Mouse (Mus musculus): ENCODE measurements at regions not wholly inside any gene's neighbourhood (a gene's known extent, or its start where the extent isn't known, plus 50 kb on each side); places are given as distances from the start of the nearest gene placed in this dataset.

DNA sequence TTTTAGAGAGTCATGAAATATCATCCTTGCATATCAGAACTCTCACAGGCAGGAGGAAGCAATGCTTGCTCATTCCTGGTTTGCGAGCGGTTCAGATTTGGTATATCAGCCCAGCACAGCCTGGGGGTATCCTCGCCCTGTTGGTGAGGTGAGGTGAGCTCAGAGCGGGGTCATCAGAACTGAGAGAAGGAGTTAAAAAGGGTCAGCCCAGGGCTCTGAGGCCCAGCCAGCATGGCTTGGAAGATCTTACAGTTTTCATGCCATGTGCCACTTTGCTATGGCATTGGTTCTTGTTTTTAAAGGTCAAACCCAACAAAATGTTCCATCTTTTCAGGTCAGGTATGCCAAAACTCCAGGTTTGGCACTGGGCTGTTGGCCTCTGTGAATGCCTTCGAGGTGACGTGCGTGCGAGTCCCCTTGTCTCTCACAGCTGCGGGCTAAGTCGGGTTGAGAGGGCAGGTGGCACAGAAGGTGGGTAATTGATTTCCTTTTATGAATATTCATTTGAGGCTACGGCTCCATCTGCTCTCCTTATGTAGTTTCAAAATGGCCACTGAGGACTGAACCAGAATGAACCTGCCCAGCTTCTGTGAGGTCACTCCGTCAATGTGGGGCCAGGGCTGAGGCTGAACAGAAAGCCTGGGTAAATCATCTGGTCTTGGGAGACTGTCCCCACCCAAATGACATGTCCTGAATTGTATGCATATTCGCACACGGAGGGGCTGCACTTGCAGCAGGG is 86.3 kb downstream of the Hhipl2 start:
- DNase-seq = no peak

DNA sequence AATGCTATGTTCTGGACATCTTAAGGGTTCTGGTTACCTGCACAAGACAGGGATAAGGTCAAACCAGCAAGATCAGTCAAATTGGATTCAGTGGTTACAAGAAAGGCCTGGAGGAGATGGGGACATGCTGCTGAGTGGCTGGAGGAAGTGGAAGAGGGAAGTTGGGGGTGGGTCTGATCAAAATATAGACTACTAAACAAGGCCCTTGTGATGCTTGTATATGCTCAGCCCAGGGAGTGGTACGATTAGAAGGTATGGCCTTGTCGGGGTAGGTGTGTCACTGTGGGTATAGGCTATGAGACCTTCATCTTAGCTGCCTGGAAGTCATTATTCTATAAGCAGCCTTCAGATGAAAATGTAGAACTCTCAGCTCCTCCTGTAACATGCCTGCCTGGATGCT is 89.9 kb downstream of the Hhipl2 start:
- no peak for DNase-seq

DNA sequence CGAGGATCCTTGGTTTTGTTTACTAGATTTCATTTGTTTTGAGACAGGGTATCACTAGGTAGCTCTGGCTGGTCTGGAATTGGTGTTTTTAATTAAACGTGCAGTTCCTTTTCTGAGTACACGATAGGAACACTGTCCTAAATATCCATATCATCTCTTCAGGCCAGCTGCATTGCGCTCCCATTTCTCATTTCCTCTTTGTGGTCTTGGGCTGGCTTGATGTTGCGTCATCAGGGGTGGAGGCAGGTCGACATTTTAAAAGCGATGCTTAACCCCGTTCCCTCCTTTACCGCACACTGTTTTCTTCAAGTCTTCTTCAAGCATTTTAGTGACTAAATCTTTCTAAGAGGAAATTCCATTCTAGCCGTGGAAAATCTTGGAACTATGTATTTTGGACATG is 92.7 kb downstream of the Hhipl2 start:
- peak; percentile 30 to 39 for DNase-seq

DNA sequence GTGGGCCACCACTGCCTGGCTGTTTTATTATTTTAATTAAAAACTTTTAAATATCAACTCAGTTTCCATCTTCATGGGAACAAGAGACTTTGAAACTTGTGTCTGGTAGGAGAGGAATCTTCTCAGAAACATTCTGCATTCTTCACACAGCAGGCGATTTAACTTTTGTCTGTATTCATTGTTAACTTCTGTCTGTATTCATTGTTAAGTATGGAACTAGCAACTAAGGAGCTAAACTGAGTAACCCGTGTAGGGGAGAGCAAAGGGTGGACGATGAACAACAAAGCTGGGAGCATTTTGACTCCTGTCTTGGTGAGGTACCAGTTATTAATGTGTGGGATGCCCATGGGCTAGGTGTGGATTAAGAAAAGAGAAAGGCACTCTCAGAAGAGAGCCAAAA is 95.9 kb downstream of the Hhipl2 start:
- no peak for DNase-seq

DNA sequence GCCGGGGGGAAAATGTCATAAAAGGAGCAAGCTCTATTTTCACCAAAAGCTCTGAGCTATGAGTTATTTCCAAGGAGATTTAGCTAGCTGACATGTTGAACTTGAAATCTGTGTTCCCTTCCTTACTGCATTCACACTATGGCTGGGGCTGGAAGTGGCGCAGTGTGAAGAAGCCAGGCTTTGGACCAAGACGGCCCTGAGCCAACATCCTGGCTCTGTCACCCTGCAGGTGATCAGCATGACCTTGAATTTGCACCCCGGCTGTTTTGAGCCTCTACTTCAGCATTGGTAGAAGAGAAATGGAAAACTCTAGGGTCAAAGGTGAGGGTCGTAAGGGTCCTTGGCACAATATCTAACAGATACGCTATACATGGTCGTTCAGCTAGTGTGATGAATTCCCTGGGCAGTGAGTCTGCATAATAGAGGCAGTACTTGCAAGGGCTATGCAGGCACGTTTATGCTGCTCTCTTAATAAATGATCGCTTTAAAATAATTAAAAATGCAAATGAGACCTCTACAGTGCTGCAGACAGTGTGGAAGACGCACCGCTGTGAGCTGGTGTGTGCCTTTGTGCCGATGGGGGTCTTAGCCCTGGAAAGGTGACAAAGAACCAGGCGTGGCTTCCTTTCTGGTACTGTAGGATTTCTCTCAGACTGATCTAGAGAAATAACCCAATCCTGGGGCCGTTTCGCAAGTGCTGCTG is 96.4 kb downstream of the Hhipl2 start:
- no peak for DNase-seq

DNA sequence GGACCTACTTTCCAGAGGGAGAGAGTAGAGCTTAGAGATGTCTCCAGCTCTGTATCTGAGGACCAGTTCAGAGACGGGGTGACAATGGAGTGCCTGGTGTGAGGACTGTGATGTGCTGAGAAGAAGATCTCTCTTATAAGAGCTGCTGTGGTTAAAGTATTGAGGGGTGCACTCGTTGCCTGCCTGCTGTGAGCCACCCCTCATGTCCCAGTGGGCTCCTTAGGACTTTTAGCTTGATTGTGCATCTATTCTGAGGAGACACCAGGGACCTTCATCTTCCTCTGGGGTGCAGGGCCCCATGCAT is 96.9 kb downstream of the Hhipl2 start:
- DNase-seq = no peak

DNA sequence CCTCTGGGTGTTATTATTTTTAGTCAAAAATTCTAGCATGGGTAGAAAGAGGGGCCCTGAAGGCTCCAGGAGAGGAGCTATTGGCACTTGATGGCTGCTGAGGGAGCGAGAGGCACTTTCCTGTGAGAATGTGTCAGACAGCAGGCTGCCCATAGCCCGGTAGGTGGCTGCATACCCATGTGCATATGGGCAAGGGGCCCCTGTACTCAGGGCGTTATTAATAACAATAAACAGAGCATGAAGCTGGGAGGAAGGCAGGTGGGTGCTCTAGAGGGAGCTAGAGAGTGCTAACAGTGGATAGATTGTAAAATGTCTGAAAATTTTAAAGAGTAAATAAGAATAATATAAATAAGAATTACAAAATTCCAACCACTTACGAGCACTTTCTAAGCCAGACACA is 98.2 kb downstream of the Hhipl2 start:
- DNase-seq = no peak

DNA sequence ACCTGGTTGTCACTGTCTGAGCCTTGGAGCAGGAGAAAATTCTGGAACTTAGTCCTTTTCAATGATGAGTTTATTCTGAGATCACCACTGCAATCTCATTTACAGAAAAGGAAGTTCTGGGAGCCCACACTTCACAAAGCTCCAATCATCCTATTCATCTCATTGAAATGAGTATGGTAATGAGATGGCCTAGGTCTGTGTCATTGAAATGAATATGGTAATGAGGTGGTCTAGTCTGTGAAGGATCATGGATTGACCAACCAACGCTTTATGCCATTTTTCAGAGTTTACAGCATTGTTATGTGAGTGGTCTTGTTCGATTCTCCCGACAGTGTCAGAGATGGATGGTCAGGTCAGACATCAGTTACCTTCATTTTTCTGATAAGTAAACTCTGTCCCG is 99.2 kb downstream of the Hhipl2 start:
- DNase-seq = no peak

DNA sequence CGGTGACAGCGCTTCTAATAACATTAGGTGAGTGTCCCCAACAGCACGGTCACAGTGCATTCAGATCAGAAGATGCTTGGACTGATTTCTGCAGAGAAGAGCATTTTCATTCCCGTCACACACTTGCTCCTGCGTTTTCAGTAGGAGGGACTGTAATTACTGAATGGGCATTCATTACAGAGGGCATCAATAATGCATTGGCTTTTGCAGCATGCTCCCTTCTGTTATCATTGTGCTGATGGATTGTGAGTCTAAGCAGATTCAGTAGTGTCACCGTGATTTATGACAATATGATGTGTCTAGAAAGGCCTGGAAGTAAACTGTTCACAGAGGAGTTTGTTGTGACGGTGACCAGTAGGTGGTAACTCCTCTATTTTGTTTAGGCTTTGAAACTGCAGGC is 103.6 kb downstream of the Hhipl2 start:
- DNase-seq = no peak

DNA sequence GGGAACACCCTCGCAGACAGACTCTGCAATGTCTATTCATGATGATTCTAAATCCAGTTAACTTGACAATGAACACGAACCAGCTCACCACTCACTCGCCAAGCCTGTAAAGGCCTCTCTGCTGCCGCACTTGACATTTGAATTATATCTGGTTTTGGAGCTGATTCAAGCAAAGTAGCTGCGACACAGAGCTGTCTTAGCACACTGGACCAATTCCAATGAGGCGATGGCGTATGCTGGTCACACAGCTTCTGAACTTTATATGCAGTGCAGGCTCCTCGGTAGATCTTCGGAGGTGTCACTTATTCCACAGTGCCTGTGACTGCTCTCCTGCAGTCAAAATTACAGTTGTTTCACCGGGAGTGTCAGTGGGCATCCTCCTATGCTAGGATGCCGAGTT is 115.4 kb downstream of the Hhipl2 start:
- no peak for DNase-seq

DNA sequence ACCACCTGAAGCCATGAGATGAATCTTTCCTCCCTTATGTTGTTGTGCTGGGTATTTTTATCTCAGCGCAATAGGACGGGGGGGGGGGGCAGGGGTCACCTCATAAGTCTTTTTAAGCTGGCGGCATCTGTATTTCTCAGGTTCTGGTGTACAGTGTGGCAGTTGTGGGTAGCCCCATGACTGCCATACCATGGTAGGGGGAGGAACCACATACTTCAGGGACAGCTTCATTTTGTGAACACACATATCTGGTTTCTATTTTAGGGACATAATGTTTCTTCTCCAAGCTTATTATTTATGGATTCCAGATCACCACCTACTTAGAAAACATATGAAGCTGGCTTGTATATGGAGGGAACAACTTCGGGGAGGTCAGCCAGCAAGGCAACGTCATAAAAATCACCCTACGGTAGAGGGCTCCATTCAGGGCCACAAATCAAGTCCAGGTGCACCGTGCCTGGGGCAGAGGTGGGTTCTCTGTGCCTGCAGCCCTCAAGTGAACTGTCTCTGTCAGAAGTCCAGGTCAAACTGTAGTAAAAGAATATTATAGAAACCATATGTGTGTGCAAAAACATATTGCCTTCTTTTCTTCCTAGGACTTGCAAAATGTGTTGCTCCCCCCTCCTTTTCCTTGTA is 130.9 kb downstream of the Hhipl2 start:
- DNase-seq = no peak

DNA sequence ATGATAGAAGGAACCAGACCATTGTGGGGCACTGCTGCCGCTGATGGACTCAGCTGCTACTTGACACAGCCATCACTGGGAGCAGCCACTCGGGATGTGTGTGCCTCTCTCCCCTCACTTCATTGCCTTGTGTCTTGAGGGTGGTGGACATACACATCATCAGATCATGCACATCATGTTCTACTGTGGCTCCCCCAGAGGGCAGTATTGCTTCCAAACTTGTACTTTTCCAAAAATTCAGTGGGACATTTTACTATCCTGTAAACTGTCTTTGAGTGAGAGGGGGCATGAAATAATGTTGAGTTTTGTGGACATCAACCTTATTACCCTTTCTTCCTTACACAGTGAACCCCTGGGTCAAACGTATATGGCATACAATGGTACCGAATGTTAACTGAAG is 134.6 kb downstream of the Hhipl2 start:
- no peak for DNase-seq

DNA sequence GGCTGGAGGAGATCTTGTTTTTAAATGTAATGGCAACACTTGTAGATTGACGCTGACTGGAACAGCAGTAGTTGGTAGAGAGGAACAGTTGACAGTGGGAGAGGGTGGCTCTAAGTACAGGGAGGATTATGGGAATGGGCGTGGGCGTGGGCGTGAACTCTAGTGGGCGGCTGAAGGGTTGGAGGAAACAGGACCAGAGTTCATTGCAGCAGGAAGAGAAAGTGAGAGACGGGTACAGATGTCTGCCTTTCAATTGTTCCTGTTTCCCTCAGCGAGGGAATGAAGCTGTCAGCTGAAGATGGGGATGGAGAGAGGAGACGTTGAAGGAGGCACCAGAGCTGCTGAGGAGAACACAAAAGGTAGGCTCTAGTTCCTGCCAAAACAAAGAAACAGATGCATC is 135.2 kb downstream of the Hhipl2 start:
- no peak for DNase-seq

DNA sequence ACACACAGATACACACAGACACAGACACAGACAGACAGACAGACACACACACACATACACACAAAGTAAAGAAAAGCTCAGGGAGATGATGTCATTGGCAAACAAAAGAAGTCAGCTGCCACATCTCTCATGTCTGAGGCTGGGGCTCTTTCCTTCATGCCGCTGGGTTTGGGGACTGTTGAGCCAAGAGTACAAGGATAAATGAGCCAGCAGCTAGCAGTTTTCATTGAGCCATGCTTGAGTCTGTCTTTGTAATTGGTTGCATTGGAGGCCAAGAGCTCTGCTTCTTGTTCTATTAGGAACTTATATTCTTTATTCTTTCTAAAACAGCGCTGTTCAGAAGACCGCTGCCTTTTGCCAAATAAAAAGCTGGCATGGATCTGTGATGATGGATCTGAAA is 144.8 kb downstream of the Hhipl2 start:
- no peak for DNase-seq

DNA sequence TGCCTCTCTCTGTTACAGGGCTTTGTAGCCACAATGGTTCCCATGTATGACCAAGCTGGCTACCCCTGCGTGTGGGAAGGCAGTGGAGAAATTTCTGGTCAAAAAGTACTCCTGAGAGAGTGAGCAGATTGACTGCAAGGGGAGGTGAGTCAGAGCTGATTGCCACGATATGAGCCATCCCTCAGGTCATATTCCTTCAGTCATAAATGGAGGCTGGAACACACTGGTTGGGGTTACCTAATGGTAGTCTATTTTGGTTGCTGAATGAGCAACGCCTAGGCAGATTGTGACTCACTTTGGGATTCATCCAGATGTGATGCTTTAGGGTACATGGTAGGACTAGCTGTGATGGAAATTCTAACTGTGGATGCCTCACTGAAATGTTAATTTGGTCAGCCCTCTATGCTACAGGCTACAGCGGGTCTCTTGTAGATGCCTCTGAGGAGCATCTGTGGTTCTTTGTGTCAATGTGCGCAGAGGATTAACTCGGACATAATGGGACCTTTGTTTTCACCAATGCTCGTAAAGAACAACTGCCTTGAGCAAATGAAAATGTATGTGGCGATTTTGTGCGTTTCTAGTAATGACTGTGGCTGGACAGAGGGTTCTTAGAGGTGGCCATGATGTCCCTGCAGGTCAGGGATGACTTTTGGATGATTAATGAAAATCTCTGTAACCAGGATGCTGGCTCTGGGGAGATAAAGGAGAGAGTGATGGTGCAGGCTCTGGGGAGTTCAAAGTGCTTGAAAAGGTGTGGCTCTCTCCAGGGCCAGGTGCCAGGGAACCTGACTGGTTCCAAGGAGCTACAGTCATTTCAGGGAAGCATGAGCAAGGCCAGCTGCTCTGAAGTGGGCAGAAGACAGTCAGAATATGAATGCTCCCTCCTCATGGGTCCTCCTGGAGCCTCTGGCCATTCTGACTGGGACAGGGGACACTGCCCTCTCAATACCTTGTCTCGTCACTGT is 155.9 kb downstream of the Hhipl2 start:
- no peak for DNase-seq

DNA sequence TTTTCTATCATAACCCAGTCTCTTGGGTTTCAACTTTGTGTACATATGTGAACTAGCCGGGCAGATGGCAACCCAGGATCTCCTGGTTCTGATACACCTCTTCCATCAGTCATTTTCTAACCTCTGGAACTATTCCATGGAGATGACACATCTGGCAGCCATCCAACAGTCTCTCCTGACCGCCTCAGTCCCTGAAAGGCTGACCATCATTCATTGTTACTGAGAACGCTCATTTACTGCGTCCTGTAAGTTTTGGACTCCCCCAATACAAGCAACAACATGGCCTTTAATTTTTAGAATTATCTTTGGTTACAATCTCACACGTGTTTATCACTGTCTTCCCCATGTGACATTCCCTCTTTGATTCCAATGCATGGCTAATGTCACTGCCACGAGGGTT is 166.8 kb downstream of the Hhipl2 start:
- DNase-seq = no peak

DNA sequence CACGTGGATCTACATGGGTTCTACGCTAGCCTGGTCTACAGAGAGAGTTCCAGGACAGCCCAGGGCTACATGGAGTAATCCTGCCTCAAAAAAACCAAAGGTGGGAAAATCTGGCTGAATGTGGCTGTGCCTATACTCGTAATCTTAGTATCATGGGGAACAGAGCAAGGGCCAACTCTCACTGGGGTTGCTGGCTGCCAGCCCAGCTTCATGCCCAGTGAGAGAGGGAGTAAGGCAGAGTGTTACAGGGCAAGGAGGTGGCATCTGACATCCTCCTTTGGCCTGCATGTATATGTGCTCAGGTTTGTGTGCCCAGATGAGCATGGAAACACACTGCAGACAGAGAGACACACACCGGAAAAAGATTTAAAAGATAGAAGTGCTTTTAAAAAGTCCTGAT is 168.4 kb downstream of the Hhipl2 start:
- no peak for DNase-seq

DNA sequence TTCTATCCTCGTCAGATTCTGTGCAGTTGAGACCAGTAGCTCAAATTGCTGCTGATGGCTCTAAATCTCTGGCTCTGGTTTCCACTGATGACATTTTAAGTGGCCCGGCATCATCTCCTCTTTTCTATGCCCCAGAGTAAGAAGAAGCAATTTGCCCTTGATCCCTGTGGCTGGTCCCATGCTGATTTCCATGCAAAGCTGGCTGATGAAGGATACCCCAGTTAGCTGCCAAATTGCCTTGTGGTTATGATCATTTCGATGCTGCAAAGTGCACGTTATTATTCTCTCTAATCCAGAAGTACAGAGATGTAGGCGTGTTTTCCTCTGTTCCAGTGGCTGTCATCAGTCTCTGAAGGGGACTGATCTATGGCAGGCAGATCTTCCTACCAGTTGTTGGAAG is 177.3 kb downstream of the Hhipl2 start:
- DNase-seq = no peak

DNA sequence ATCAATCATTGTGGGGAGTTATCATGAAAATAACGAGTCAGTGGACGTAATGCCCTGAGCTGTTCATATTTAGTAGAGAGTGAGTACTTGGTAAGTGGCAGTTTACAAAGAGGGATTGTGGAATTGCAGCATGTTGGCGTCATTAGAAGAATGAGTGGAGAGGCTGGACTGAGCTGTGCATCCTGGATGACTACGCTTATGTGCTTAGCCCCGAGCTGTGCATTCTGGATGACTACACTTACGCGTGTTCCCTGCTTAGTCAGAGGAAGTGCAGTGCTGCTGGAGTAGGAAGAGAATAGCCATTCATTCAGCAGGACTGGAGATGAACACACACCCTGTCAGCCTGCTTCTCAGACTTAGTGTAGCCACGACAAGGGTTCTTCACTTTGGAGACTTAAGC is 182.5 kb downstream of the Hhipl2 start:
- no peak for DNase-seq

DNA sequence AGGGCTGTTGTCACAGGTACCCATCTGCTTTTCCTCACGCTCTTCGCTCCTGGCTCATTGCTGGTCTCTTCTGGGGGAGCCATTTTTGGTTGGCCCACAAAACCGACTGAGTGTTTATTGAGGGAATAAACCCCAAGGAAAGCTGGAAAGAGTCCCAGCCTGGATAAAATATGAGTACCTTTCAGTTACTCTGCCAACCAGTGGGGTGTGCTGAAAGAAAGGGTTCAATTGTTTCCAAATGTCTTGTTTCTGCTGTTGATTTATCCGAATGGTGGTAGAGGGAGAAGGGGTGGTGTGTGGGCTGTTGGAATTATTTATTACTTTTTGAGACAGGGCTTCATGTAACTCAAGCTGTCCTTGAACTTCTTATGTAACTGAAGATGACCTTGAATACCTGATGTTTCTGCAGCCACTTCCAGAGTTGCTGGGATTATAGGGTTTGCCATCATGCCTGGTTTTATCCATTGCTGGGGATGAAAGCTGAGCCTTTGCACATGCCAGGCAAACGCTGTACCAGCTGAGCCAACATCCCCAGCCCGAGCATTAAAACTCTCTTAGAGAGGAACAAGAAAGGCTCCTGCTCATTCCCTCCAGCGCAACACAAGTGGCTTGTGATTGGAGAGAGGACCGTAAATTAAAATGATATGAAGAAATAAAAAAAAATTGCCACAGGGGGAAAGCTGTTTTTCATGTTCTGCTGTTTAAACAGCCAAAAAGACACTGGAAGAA is 194.1 kb downstream of the Hhipl2 start:
- no peak for DNase-seq

DNA sequence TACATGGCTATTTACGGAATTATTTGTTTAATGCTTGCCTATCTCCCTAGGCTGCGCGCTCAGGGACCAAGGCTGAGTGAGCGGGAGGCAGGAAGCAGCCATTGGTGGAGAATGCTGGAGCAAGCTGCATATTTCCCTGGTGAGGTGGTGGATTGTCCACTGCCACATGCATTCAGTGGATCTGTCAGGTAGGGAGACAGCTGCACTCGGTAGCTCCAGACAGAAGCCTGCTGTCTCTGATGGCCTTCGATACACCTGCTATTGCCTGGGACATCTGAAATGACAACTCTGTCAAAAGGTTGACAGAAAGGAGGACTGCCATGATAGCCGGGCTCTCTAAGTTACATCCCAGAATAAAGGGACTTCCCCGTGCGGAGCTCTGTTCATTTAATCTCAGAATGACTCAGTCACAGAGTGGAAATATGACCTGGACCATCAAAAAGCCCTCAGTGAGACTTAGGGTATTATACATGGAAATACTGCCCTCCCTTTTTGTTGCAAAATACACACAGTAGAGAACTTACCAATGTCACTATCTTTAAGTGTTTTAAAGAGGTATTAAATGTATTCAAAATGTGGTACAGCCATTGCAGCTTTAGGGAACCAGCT is 201.5 kb downstream of the Hhipl2 start:
- DNase-seq = no peak

DNA sequence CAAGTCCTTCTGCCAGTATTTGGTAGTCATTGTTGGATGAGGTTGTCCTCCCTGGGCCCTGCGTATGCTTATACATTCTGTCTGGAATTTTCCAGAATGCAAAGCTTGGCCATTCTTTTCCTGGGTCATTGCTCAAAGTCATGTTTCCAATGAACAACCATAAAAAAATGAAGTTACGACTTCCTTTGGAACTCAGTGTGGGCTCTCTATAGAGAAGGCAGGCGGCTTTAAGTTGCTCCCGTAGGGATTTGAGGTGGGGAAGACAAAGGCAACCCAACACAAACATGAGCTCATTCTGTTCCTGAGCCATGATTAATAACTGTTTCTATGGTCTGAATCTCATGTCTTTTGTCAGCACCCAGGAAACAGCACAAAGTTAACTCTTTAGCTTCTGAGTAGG is 204.3 kb downstream of the Hhipl2 start:
- no peak for DNase-seq
